Mouse (Mus musculus) thymus, postnatal 10 days (tissue): ENCODE results near the gene Setd5.

Experiments used
- DNase-seq, 2 experiments: peaks; one replicate each; pipeline ENCODE4 v3.0.0; 2021; ENCODE audit warnings: low spot score in 2 of 2

Gene Setd5

GRCm38 (mm10) chr6:113054552-113055107 is 22.5 kb upstream of the Setd5 start:
- DNase-seq, result no peak

- DNase-seq, result no peak
Measured at GRCm38 (mm10) chr6:113060892-113061563, 16.1 kb upstream of the Setd5 start.

DNA sequence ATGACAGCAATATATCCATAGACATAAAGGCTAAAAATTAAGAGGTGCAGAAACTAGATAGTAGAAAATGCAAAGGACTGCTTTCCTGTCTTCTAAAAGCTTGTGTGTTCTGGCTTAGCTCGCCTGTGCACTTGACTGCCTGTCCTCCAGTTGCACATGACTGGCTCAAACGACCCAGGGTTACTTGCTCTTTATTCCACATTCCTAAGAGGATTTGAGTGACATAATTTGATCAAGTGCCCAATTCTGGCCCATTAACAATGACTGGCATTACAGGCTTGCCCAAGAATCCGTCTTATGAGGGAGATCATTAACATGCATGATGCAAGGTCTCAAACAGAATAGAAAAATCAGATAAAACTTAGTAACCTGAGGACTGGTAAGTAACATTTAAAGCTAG is 14.9 kb upstream of the Setd5 start:
- DNase-seq, result no peak

DNA sequence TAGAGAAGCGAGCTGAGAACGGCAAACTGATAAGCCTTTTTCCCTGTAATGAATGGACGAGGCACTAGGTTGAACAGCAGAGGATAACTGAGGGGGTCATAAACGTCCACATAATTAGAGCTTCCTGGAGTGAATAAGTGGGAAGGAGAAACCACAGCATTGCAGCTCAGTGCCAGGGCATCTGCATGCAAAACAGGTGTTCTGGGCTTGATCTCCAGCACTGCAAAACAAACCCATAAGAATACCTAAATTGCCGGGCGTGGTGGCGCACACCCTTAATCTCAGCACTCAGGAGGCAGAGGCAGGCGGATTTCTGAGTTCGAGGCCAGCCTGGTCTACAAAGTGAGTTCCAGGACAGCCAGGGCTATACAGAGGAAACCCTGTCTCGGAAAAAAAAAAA is 13.8 kb upstream of the Setd5 start:
- no peak for DNase-seq

DNA sequence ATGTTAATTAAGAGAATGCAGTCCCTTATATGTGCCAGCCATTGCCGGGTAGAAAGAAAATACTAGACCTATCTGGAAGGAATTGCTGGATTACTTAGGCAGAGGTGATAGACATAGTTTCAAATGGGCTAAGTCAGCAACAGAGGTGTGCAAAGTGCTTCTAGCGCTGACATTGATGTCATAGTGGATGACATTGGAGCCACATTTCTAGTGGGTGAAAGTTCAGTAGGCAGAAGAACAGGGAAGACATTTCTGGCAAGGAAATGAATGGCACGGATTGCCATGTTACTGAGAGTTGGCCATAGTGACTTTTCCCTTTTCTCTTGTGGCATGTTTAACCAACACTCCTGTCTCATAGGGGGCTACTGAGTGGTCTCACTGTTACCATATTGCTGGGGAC is 12.0 kb upstream of the Setd5 start:
- no peak for DNase-seq

- no peak for DNase-seq
Measured at GRCm38 (mm10) chr6:113069154-113069553, 8.0 kb upstream of the Setd5 start.

DNA sequence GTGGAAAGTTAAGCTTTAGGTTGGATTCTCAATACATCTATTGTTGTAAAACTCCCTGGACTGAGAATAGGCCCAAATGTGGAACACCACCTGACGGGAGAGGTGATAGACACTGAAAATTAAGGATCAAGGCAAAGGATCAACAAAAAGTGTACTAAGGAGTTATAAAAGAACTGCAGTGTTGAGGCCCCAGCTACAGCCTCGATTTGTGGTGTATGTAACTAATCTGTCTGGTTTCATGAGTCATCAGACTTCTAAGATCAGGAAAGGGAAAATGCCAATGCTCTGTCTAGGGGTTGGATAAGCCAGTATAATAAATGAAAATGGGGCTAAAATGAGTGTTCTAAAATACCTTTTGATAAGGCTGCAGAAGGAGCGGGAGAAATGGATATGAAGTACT is 1.9 kb upstream of the Setd5 start:
- DNase-seq, result no peak

DNA sequence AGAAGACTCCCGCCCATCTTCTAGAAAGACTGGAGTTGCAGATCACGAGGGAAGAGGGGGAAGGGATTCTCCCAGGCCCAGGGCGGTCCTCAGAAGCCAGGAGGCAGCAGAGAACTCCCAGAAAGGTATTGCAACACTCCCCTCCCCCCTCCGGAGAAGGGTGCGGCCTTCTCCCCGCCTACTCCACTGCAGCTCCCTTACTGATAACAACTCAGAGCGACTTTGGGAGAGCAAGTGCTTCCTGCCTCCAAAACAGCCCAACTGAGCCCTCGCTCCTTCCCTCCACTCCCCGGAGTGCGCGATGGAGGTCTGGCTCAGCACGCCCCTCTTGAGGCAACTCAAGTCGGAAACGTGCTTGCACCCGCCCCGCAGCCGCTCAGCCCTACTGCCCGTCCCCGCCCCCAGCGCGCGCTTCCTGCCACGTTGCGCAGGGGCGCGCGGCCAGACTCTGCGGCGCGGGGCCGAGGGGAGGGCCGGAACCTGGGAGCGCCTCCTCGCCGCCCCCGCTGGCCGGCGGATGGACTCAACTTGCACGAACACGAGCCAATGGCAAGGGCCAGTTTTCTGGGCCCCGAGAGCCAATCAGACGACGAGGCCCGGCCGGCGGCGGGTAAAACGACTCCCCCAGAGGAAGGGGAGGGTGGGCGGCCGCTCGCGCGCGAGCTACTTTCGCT is 1.0 kb upstream of the Setd5 start:
- peak; percentile 83 to 87 for DNase-seq

GRCm38 (mm10) chr6:113077569-113078030 is 435 bp downstream of the Setd5 start:
- DNase-seq, result no peak

DNA sequence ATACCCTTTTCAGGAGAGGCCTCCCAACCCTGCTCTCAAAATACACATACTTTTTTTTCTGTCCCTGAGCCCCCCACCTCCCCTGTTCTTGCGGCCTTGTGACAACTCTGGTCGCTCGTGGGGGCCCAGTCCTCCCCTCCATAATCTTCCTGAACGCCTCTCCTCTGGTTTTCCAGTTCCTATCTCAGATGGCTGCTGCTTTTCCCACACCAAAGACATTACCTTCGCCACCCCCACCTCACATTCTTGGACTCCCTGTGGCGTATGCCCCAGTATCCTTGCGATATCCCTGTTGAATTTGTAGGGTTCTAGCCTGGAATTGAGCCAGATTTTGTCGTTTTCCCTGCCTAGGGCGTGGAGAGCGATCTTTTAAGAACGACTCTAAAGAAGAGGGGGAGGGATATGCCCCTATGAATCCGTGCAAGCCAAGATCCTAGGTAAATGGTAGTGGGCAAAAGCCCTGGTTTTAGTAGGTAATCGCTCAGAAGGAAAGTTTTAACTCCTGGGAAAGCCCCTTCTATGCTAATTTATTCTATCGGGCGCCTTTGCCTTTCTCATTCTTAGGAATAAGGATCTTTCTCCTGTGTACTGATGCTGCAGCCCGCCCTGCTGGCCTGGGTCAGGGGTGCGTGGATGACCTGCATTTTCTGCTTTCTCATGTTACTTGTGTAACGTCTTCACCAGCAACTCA is 1.0 kb downstream of the Setd5 start:
- DNase-seq, result peak; percentile 4 to 29

DNA sequence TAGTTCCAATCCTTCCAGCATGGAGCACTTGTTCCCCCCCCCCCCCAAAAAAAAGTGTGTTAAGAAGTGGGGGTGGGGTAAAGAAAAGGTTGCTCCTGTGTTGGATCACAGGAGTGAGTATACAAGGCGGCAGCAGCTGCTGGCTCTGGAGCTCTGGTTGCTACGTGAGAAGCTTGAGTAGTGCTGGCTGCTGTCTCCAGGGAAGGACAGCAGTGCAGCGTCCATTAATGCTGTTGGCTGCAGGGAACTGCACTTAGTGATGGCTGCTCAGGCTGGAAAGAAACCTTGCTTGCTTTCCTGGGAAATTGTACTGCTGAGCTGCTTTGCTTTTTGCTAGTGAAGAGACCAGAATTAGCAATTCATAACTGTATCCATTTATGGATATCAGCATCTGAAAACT is 2.3 kb downstream of the Setd5 start:
- peak in 1 of 2 experiments; percentile 4 for DNase-seq

DNA sequence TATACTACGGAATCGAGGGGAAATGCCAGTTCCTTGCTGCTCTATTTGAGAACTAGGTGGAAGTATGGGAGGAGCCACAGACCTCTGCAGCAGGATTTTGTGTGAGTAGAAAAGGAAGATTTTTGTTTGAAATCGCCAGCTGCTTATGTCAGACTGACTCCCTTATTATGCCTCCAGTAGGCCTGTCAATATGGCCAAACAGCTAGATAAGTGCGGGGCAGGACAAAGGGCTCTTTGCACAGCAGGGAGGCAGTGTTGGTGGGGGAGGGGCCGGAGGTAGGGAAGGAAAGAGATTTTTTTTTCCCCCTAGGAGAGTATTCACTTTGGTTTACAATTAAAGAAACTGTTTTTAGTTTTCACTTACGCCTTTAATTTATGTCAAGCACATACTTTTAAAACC is 5.1 kb downstream of the Setd5 start:
- no peak for DNase-seq

- DNase-seq, result no peak
Measured at GRCm38 (mm10) chr6:113084590-113084989, 7.4 kb downstream of the Setd5 start.

GRCm38 (mm10) chr6:113093206-113093605 is 16.0 kb downstream of the Setd5 start:
- no peak for DNase-seq

GRCm38 (mm10) chr6:113095547-113095946 is 18.4 kb downstream of the Setd5 start:
- no peak for DNase-seq

- DNase-seq, result no peak
Measured at GRCm38 (mm10) chr6:113097662-113098061, 20.5 kb downstream of the Setd5 start.

- DNase-seq, result no peak
Measured at GRCm38 (mm10) chr6:113099640-113100289, 22.6 kb downstream of the Setd5 start.

DNA sequence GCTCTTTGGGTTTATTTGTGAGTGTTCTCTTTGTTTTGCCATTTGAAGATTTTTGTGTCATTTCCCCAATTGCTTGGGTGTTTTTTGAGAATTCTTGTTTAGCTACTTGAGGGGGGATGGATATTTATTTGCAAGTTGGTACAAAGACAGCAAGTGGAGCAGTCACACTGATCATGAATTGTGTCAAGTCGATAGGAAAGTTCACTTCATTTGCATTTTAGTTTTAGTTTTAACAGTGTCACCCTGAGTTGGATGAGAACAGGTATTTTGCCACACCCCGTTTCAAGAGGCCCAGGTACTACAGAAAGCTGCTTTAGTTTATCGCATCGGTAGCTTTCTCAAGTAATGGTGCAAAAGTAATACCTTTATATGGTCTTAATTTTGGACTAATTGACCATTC is 25.4 kb downstream of the Setd5 start:
- no peak for DNase-seq

GRCm38 (mm10) chr6:113103765-113104164 is 26.6 kb downstream of the Setd5 start:
- peak; percentile 53 to 66 for DNase-seq

GRCm38 (mm10) chr6:113109378-113109777 is 32.2 kb downstream of the Setd5 start:
- DNase-seq, result no peak

DNA sequence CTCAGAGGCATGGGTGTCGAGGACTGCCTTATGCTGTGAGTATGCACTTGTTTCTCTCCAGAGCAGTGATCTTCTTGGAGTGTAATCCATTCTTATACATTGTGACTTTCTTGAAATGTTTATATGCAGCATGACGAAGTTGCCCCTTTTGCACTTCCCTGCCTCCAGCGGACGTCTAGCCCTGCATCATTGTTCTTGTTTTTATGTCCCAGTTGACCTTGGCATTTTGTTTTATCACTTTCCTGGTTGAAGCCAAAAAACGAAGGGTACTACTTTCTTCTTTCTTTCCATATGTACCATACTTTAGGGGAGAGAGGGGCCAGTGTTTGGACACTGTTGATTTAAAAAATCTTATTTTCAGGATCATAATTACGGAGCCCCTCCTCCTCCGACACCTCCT is 32.8 kb downstream of the Setd5 start:
- DNase-seq, result no peak

DNA sequence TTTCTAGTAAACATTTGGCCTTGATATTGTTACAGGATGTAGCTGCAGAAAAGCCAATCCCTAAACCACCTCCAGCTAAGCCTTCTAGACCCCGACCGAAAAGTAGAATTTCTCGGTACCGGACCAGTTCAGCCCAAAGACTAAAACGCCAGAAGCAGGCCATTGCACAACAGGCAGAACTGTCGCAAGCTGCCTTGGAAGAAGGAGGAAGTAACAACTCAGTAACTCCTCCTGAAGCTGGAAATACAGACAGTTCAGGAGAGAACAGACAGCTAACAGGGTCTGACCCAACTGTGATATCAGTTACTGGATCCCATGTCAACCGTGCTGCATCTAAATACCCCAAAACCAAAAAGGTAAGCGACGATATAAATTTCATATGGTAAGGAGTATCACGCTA is 43.6 kb downstream of the Setd5 start:
- DNase-seq, result no peak
